Mouse (Mus musculus) regulatory T cell (primary cell): ENCODE measurements around the gene Hoxd13.

Experiments
- in situ Hi-C: fragments of 300-600 bp; cut with MboI, MseI; formaldehyde crosslinking; loops from one replicate; pipeline ENCODE4 v1.15.1; 2025; ENCODE audit warnings: high pct_unique_total_duplicates

Gene Hoxd13

GRCm38 (mm10) chr2:74667842-74668357 lies at the start of gene Hoxd13:
Gene Hoxd13, plus strand, starts transcription at chr2:74668310.
- in situ Hi-C loops: loop anchor here (10.0 to 25.0 kb wide), 3 partner anchors 373 to 1081 kb away; partner anchors contain the start of gene Chrna1

DNA sequence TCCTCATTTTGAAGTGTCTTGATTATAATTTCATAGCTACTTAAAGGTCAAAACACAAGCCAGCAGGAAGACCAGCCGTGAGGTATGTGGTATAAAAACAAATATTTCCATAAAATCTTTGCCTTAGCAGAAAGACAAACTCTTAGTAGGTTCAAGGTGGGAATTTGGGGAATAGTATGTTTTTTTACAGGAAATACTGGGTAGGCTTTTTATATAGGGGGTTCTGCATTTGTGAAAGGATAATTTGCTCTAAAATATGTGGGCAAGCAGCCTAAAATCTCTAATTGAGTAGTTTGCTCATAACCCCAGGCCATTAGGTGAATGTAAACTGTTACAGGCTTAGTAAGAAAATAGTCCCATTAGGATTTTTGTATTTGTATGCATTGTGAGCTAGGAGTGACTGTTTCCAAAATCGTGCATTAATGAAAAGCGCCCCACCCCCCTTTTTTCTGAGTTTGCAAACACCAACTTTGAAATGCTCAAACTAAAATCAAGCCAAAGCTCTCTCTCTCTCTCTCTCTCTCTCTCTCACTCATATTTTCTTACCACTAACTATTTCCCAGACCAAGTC lies 48.3 kb upstream of the Hoxd13 start:
- in situ Hi-C loops: no loop called here

GRCm38 (mm10) chr2:74620368-74620767 lies 47.7 kb upstream of the Hoxd13 start:
- in situ Hi-C loops: no loop called here

DNA sequence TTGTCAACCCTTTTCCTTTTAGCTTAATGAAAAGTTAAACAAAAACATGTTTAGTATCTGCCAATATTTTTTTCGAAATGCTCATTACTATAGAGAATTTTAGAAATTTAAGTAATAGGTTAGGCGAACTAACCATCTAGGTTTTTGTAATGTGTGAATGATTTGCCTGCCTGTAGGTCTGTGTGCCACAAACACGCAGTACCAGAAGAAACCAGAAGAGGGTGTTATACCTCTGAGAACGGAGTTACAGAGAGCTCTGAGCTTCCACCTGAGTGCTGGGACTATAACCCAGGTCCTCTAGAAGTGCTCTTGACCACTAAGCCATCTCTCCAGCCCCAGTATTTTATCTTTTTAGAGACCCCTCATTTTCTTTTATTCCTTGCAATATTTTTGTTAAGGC lies 32.7 kb upstream of the Hoxd13 start:
- in situ Hi-C loops: no loop called here

GRCm38 (mm10) chr2:74642431-74642830 lies 25.7 kb upstream of the Hoxd13 start:
- in situ Hi-C loops: no loop called here

- in situ Hi-C loops: no loop called here
These were observed 22.5 kb upstream of the Hoxd13 start for GRCm38 (mm10) chr2:74645631-74646030.

DNA sequence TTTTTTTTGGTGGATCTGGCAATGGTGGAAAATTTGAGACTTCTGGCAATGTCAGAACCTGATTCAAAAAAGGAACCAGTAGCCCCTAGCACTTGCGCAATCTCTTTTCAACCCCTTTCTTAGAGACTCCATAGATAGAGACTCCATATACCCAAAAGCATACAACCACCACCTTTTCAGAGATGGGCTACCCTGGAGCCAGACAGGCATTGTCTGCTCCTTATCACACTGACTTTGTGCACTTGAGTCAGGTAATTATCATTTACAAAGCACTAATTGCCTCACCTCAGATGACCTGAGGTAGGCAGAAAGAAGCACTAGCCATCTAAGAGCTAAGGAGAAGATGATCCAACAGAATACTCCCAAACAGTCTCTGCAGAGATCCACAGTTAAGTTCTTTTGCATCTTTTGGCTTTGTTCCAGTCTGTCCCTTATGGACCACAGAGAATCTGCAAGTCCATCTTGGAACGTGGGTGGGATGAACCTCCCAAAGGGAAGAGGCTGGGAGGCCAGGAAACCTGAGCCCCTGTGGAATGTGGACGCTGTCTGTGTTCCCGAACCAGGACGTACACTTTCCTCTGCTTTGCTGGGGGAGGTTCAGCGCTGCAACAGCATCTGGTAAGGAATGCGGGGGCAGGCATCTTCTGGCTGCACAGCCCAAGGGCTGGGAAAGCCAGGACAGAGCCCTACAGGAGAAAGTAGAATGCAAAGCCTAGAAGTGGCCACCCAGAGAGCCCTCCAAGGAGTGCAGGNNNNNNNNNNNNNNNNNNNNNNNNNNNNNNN lies 20.8 kb upstream of the Hoxd13 start:
- in situ Hi-C loops: no loop called here

DNA sequence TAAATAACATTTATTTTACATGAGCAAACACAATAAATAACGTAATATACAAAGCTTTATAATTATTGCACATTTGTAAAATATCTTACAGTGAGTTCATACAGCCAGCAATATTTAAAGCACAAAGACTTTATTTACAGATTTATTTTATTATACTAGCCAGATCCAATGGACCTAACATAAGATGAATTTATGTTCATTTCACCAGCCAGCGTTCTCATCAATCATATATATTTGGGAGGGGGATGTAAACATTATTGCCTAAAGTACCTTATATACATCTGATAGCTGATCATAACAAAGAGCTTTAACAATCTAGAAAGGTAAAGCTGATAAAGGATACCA lies 15.1 kb upstream of the Hoxd13 start:
- in situ Hi-C loops: loop anchor here (25.0 kb wide), 2 partner anchors 691 to 1066 kb away; partner anchors contain the start of gene Chrna1

- in situ Hi-C loops: loop anchor here (25.0 kb wide), 2 partner anchors 692 to 1067 kb away; partner anchors contain the start of gene Chrna1
These were observed 14.2 kb upstream of the Hoxd13 start for GRCm38 (mm10) chr2:74653781-74654535.

DNA sequence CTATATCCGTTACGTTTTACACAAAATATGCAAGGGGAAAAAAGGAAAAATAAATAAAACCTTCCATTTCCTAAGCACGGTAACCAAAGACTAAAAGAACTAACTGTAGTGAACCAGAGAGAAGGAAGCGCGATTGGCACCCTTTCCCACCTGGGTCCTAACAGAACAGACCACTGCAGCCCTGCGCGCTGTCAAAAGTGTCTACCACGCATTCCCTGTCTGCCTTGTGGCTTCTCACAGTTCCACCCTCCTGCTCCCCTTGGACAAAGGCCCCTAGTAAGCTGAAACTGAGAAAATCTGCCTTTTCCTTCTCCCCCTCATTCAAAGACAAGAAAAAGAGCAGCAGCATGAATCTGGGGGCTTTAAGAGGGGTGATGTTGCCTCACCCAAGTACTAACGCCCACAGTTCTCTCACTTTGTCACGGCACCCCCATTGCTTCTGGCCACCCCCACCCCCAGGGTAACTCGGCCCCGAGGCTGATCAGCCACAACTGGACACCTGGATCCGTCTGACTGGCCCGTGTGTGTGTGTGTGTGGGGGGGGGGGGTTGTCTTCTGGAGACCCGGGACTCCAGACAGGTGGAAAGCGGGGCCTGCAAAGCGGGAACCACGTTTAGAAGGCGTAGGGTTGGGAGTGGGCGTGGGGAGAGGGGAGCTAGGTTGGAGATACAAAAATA lies 13.2 kb upstream of the Hoxd13 start:
- in situ Hi-C loops: loop anchor here (5.0 to 25.0 kb wide), 3 partner anchors 588 to 1068 kb away; partner anchors contain the start of gene Chrna1

DNA sequence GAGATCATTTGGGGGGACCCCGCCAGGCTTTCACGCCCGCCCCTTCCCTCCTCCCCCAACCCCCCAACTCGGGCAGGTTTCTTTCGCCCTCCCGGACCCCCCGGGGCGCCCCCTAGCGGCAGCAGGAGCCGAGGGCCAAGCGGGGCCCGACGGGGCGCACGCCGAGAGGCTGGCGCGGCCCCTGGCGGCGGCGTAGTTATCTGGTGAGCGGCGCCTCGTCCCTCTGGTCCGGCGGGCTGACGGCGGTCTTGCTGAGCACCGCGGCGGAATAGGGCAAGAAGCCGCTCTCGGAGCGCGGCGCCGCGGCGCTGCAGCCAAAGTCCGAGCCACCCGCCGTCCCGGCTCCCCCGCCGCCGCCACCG lies 12.7 kb upstream of the Hoxd13 start:
- in situ Hi-C loops: loop anchor here (5.0 to 25.0 kb wide), 3 partner anchors 588 to 1068 kb away; partner anchors contain the start of gene Chrna1

DNA sequence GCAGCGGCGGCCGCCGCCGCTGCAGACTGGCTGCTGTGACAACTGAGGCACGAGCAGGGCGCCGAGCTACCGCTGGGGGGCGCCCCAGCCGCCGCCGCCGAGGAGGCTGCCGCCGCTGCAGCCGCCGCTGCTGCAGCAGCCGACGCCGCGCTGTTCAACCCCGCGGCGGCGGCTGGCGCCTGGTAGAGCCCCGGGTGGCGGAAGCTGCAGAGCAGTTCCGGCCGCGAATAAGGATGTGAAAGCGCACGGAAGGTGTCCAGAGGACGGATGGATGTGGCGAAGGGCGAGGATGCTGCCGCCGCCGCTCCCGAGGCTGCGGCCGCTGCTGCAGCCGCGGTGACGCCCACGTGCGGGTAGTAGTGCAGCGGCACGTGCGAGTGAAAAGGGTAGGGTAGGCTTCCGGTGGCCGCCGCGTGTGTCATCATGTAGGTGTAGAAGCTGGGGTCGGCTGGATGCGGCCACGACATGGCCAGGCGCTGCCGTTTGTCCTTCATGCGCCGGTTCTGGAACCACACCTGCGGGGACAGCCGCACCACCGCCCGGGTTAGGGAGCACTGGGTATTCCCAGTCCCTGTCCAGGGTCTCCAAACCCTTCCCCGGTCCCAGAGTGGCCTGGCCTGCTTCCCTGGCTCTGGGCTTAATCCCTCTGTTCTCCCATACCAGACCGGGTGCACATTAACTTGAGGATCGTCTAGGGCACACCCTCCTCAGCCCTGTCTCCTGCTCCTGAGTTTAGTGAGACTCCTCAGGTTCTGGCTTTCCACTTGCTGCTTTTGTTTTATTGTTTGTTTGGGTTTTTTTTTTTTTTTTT lies 12.1 kb upstream of the Hoxd13 start:
- in situ Hi-C loops: loop anchor here (5.0 to 25.0 kb wide), 3 partner anchors 589 to 1069 kb away; partner anchors contain the start of gene Chrna1

DNA sequence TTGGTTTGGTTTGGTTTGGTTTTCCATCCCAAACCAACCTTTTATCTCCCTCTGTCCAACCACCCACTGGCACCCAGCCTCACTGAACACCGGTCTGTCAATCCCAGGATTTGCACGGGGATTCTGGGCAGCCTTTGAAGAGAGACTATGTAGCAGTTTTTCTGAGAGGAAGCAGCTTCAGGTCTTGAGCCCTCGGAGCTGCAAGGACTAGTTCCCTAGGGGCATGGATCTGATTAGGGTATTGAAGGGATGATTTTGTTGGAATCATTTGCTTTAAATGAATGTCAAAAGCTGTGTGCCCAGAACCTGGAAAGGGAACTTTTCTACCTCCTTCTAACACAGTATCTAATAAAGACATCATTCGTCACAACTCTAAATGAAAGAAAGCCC lies 11.5 kb upstream of the Hoxd13 start:
- in situ Hi-C loops: loop anchor here (5.0 to 25.0 kb wide), 3 partner anchors 589 to 1069 kb away; partner anchors contain the start of gene Chrna1

DNA sequence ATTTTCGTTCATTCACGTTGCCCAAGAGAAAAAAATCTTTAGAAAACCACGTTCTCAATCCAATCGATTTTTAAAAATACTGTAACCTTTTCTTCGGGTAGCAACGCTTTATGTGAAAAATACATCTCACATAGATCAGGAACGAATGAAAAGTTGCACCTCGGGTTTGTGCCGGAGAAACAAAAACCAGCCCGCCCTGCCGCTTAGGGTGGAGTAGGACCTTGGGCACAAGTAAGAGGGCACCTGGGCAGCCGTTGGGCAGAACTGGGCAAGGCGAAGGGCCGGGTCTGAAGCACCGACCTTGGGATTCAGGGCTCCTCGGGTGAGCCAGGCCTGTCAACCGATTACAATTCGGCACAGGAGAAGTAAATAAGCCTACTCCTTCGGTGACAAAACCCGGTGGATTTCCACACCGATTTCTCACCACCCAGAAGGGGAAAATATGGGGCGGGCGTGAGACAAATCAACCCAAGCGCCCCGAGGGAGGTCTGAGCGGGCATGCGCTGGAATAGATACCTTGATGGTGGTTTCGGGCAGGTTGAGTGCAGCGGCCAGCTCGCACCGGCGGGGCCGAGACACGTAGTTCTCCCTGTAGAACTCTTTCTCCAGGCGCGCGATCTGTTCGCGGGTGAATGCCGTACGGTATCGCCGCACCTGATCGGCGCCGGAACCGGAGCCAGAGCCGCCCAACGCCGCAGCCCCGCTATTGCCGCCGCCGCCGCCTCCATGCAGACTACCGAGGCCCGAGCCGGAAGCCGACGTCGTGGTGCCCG lies 10.7 kb upstream of the Hoxd13 start:
- in situ Hi-C loops: loop anchor here (5.0 to 25.0 kb wide), 3 partner anchors 590 to 1070 kb away; partner anchors contain the start of gene Chrna1

- in situ Hi-C loops: loop anchor here (5.0 to 25.0 kb wide), 3 partner anchors 591 to 1071 kb away; partner anchors contain the start of gene Chrna1
These were observed 10.0 kb upstream of the Hoxd13 start for GRCm38 (mm10) chr2:74658024-74658666.

DNA sequence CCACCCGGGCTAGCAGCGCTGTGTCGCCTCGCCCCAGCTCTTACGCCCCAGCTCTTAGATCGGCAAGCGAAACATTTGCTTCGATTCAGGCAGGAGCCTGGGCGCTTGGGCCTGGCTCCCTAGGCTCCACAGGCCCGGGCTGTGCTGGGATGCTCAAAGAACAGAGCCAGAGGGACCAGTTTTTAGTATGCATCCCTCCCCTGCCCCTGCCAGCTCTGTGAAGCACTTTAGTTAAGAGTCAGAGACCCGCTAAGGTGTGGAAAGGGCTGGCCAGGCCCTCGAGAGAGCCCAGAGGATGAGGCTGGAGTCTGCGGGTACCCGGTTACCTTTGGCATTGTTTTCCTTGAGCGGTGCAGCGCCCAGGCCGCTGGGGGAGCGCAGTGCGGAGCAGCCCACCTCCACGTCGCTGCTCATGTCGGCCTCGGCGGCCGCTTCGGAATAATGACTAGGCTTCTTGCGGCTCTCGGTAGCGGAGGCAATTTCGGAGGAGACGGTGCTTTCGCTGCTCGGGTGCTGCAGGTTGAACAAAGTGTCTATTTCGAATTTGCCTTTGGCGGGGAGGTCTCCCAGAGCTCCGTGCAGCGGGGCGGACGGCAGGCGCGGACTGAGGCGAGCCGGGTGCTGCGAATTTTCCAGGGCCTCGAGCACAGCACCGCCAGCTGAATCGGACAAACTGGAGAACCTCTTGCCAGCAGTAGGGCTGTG lies 9.3 kb upstream of the Hoxd13 start:
- in situ Hi-C loops: loop anchor here (5.0 to 25.0 kb wide), 3 partner anchors 592 to 1072 kb away; partner anchors contain the start of gene Chrna1

DNA sequence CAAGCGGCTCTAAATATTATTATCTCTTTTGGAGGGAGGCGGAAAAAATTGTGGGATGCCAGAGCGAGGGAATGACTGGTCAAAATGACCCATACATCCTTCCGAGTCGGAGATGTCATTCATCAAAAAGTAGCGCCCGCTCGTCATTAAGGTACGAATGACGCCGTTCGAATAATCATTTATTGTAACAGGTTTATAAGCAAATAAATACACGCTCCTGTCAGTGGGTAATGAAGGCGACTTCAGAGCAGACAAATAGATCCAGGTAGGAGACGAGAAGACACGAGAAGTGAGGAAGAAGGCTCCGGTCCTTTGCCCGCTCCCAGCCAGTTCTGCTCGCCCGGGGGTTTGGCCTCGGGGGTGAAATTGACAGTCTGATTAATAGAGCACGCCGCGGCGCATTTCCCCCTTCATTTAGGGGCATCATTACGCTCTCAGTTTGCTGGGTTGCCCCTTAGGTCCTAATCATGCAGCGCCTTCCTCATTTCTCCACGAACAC lies 8.6 kb upstream of the Hoxd13 start, which contains the start of gene Evx2:
Gene Evx2 (minus strand): TSS at position 51 of the 499 bp plus-strand sequence.
- in situ Hi-C loops: loop anchor here (5.0 to 25.0 kb wide), 4 partner anchors 365 to 1072 kb away; partner anchors contain the start of gene Chrna1
